Mouse (Mus musculus) CH12.LX (cell line): ENCODE measurements around the gene Bicdl1.

Experiments used
- BHLHE40 ChIP-seq: IDR thresholded peaks from 2 replicates; pipeline ENCODE4 v1.6.1; 2011; ENCODE audit warnings: mild to moderate bottlenecking, low read depth, low read length, improper control_type of control experiment
- CHD2 ChIP-seq: IDR thresholded peaks from 2 replicates; pipeline ENCODE4 v1.6.1; 2011; ENCODE audit warnings: low read length, improper control_type of control experiment
- CTCF ChIP-seq, 2 experiments: IDR thresholded peaks in 1 of 2; conservative IDR thresholded peaks in 1 of 2; 2 replicates each; pipeline ENCODE4 v1.5.1; 2011 to 2012; ENCODE audit warnings: low read depth in 2 of 2, low read length in 2 of 2, improper control_type of control experiment in 1 of 2, inconsistent platforms in 1 of 2, mild to moderate bottlenecking in 1 of 2, moderate library complexity in 1 of 2
- EP300 ChIP-seq: IDR thresholded peaks from 2 replicates; pipeline ENCODE4 v1.6.1; 2011; ENCODE audit warnings: low read length, improper control_type of control experiment
- MAZ ChIP-seq: IDR thresholded peaks from 2 replicates; pipeline ENCODE4 v1.6.1; 2012; ENCODE audit warnings: low read depth, mild to moderate bottlenecking, inconsistent platforms, low read length, improper control_type of control experiment, moderate library complexity
- MXI1 ChIP-seq: IDR thresholded peaks from 2 replicates; pipeline ENCODE4 v1.6.1; 2011; ENCODE audit warnings: mild to moderate bottlenecking, low read depth, low read length, improper control_type of control experiment
- NELFE ChIP-seq: IDR thresholded peaks from 2 replicates; pipeline ENCODE4 v1.6.1; 2011; ENCODE audit warnings: low read depth, low read length, improper control_type of control experiment
- PAX5 ChIP-seq: IDR thresholded peaks from 2 replicates; pipeline ENCODE4 v1.6.1; 2012; ENCODE audit warnings: low read length, inconsistent platforms, mixed read lengths
- POLR2A ChIP-seq: IDR thresholded peaks from 2 replicates; pipeline ENCODE4 v1.6.1; 2011; ENCODE audit warnings: low read depth, mild to moderate bottlenecking, improper control_type of control experiment, low read length
- POLR2AphosphoS2 ChIP-seq: IDR thresholded peaks from 2 replicates; pipeline ENCODE4 v1.6.1; 2011; ENCODE audit warnings: low read depth, low read length, improper control_type of control experiment
- TCF12 ChIP-seq: IDR thresholded peaks from 2 replicates; pipeline ENCODE4 v1.6.1; 2014; ENCODE audit warnings: low read depth, mild to moderate bottlenecking, inconsistent platforms, low read length, improper control_type of control experiment
- USF1 ChIP-seq: IDR thresholded peaks from 2 replicates; pipeline ENCODE4 v1.6.1; 2014; ENCODE audit warnings: low read depth, mild to moderate bottlenecking, inconsistent platforms, low read length, improper control_type of control experiment
- ZC3H11A ChIP-seq: IDR thresholded peaks from 2 replicates; pipeline ENCODE4 v1.6.1; 2012; ENCODE audit warnings: low read depth, mild to moderate bottlenecking, inconsistent platforms, low read length, improper control_type of control experiment

GRCm38 (mm10) chr5:115666366-115667065 is 64.9 kb downstream of the Bicdl1 start:
- no peak for TF ChIP-seq ZC3H11A
- no peak for TF ChIP-seq CTCF (conservative IDR thresholded peaks at IDR 0.05 in 1 of 2, IDR thresholded peaks at IDR 0.05 in 1 of 2; ENCODE audit: low read depth in 2 of 2, low read length in 2 of 2)
- TF ChIP-seq TCF12, result no peak
- TF ChIP-seq NELFE, result no peak
- TF ChIP-seq POLR2A, result no peak
- TF ChIP-seq BHLHE40, result no peak
- TF ChIP-seq PAX5, result no peak
- no peak for TF ChIP-seq USF1
- no peak for TF ChIP-seq CHD2
- TF ChIP-seq EP300, result no peak
- no peak for TF ChIP-seq MXI1
- TF ChIP-seq POLR2AphosphoS2, result no peak
- no peak for TF ChIP-seq MAZ
